Mouse (Mus musculus) cortical plate, adult 2 months (tissue): ENCODE measurements around the gene Aqp1.

Experiments used
- CTCF ChIP-seq: fragments of 200-500 bp; IDR thresholded peaks from 2 replicates; pipeline ENCODE4 v1.5.1; 2011; ENCODE audit warnings: mild to moderate bottlenecking, control low read depth, low read length; ENCODE audit not compliant: insufficient read depth; ENCODE audit errors: extremely low read depth
- POLR2A ChIP-seq: fragments of 200-500 bp; IDR thresholded peaks from 2 replicates; pipeline ENCODE4 v1.6.1; 2011; ENCODE audit warnings: mild to moderate bottlenecking, low read length, control low read depth; ENCODE audit not compliant: insufficient read depth; ENCODE audit errors: extremely low read depth

GRCm38 (mm10) chr6:55331315-55331714 lies 4.9 kb upstream of the Aqp1 start:
- TF ChIP-seq POLR2A (no peak), CTCF (no peak)
